ENCODE assay signal across 23 mouse cellular contexts in genomic region chrX:164952601-164953375, GRCm38 (mm10). TPM values are rescaled to one million over a fixed set of nuclear protein-coding genes. Genes with fewer than 3 reads are reported as not detected.
DNase-seq lines count a peak whose midpoint lies in the region; ATAC-seq lines count a peak whose summit lies in the region.
"Had no signal": no experiment of that assay in that cellular context is flagged by ENCODE, and none has a peak within 500 bp of the region (broad histone marks: within the 10 kb centered on the region; RNA-seq: fewer than 3 reads in every experiment).

No protein-coding gene starts in this region.

- H3K4me1 ChIP-seq in forebrain, embryonic 15.5 days, result no peaks in the 10 kb centered on the region
- H3K4me1 ChIP-seq in forebrain, embryonic 13.5 days, result no peaks in the 10 kb centered on the region
- no peaks in the 10 kb centered on the region for H3K4me1 ChIP-seq in heart, embryonic 14.5 days (ENCODE audit: control insufficient read depth in 2 of 2, insufficient read depth in 2 of 2, low read length in 2 of 2)
- H3K4me1 ChIP-seq: embryonic facial prominence, embryonic 10.5 days; hindbrain, embryonic 10.5 days; limb, embryonic 15.5 days had no signal

- H3K27ac ChIP-seq in forebrain, embryonic 15.5 days (replicated peaks), result peak overlapping the region; percentile 31; the same call in 1 of the 2 replicates
- no peak overlapping the region for H3K27ac ChIP-seq in forebrain, embryonic 13.5 days
- peak overlapping the region; percentile 19 to 53; a peak in 1 of 4 replicates for H3K27ac ChIP-seq in heart, embryonic 14.5 days (replicated peaks in 1 of 2; ENCODE audit: control insufficient read depth in 1 of 2, insufficient read depth in 1 of 2, low read depth in 2 of 2, low read length in 2 of 2)
- H3K27ac ChIP-seq: embryonic facial prominence, embryonic 10.5 days; hindbrain, embryonic 10.5 days; stomach, postnatal 0 days had no signal

- H3K36me3 ChIP-seq in forebrain, embryonic 15.5 days, result no peaks in the 10 kb centered on the region
- 0 out of 2 replicates have a peak, but pooled peaks cover 6% of the 10 kb centered on the region for H3K36me3 ChIP-seq in forebrain, embryonic 13.5 days (ENCODE audit: poor library complexity, severe bottlenecking)
- no peaks in the 10 kb centered on the region for H3K36me3 ChIP-seq in heart, embryonic 14.5 days (ENCODE audit: control insufficient read depth, insufficient read depth, low read length)
- H3K36me3 ChIP-seq: limb, embryonic 15.5 days had no signal

- no peak for ATAC-seq in forebrain, embryonic 15.5 days (replicated peaks)
- ATAC-seq in forebrain, embryonic 13.5 days, result no peak
- ATAC-seq in heart, embryonic 14.5 days (ENCODE audit: insufficient number of reproducible peaks, insufficient read depth, low FRiP score, low read depth), result no peak
- ATAC-seq in CD4-positive, CD25-positive, alpha-beta regulatory T cell, adult 4 months, result no peak
- ATAC-seq: liver, postnatal 0 days had no signal

- H3K27me3 ChIP-seq in forebrain, embryonic 15.5 days, result no peaks in the 10 kb centered on the region
- no peaks in the 10 kb centered on the region for H3K27me3 ChIP-seq in forebrain, embryonic 13.5 days
- H3K27me3 ChIP-seq in heart, embryonic 14.5 days (ENCODE audit: control insufficient read depth, insufficient read depth, low read length), result no peaks in the 10 kb centered on the region
- H3K27me3 ChIP-seq: CH12.LX; limb, embryonic 15.5 days had no signal

- DNase-seq in heart, adult 8-10 months (ENCODE audit: low spot score), result peak; percentile 55
- no peak for DNase-seq in heart, postnatal 4 days
- peak; percentile 6 for DNase-seq in MN1 (ENCODE audit: low spot score)
- DNase-seq in urinary bladder, postnatal 36 days (ENCODE audit: low spot score in 2 of 2), result no peak
- DNase-seq: adrenal gland, postnatal 36 days; cerebellum, postnatal 14 days; gastrocnemius, postnatal 10 days; liver, postnatal 0 days; midbrain, embryonic 14.5 days; right cerebral cortex, adult 18-20 months; thymus, postnatal 36 days had no signal

- no peaks in the 10 kb centered on the region for H3K9me3 ChIP-seq in forebrain, embryonic 15.5 days
- H3K9me3 ChIP-seq in forebrain, embryonic 13.5 days (replicated peaks), result no peaks in the 10 kb centered on the region
- no peaks in the 10 kb centered on the region for H3K9me3 ChIP-seq in heart, embryonic 14.5 days (ENCODE audit: control insufficient read depth, low read length)
- H3K9me3 ChIP-seq: embryonic facial prominence, embryonic 10.5 days; hindbrain, embryonic 10.5 days; limb, embryonic 15.5 days had no signal

- 72% methylated on average over 5 of the region's 5 CpGs for WGBS in forebrain, embryonic 15.5 days
- WGBS in forebrain, embryonic 13.5 days, result 80% methylated on average over 5 of the region's 5 CpGs
- WGBS in heart, embryonic 14.5 days, result 67% methylated on average over 5 of the region's 5 CpGs

- H3K4me3 ChIP-seq in forebrain, embryonic 15.5 days, result no peak overlapping the region
- no peak overlapping the region for H3K4me3 ChIP-seq in forebrain, embryonic 13.5 days
- no peak overlapping the region for H3K4me3 ChIP-seq in heart, embryonic 14.5 days (ENCODE audit: control insufficient read depth in 1 of 2, insufficient read depth in 1 of 2, low read depth in 1 of 2, low read length in 2 of 2)
- H3K4me3 ChIP-seq: embryonic facial prominence, embryonic 10.5 days; erythroblast, embryonic 14.5 days; hindbrain, embryonic 10.5 days; left cerebral cortex, adult 2 months; limb, embryonic 15.5 days had no signal

- no peak overlapping the region for H3K4me2 ChIP-seq in forebrain, embryonic 15.5 days (replicated peaks)
- H3K4me2 ChIP-seq in forebrain, embryonic 13.5 days, result no peak overlapping the region
- no peak overlapping the region for H3K4me2 ChIP-seq in heart, embryonic 14.5 days (ENCODE audit: low read length)
- H3K4me2 ChIP-seq: limb, embryonic 15.5 days had no signal

- no peak overlapping the region for H3K9ac ChIP-seq in forebrain, embryonic 15.5 days (replicated peaks)
- H3K9ac ChIP-seq in forebrain, embryonic 13.5 days, result no peak overlapping the region
- H3K9ac ChIP-seq in heart, embryonic 14.5 days (ENCODE audit: low read length), result no peak overlapping the region
- H3K9ac ChIP-seq: limb, embryonic 15.5 days; liver, postnatal 0 days had no signal

RNA-seq across cellular contexts. Expression of gene Mospd2, which starts 27.4 kb away (rescaled TPM):
- polyA plus RNA-seq in forebrain, embryonic 15.5 days (2015; fragmentation: Nextera tagmentation; extraction: Ambion mirVana), result 15.4 and 15.8 TPM in 2 replicates
- 15.1 and 15.6 TPM in 2 replicates for polyA plus RNA-seq in forebrain, embryonic 13.5 days (2015; fragmentation: Nextera tagmentation; extraction: Ambion mirVana)
- 10 to 100 TPM in 2 of 4 experiments, 1 to 10 TPM in 2; 9.6 to 13.1 (median 10.4) TPM for total RNA-seq in heart, adult 8-10 months (2022)
- 10 to 100 TPM; 15.0 to 16.6 TPM for total RNA-seq in heart, postnatal 4 days (2021)
- polyA plus RNA-seq in heart, embryonic 14.5 days (2014; fragmentation: Nextera tagmentation; extraction: Ambion mirVana), result 11.5 and 12.8 TPM in 2 replicates
- 10 to 100 TPM; 14.6 to 14.8 TPM for polyA plus RNA-seq in CD4-positive, CD25-positive, alpha-beta regulatory T cell, adult 4 months (2017; shearing (Covaris generic))

RNA-seq across cellular contexts. Expression of gene Fancb, which starts 27.6 kb away (rescaled TPM):
- polyA plus RNA-seq in forebrain, embryonic 15.5 days (2015; fragmentation: Nextera tagmentation; extraction: Ambion mirVana), result 4.1 and 4.8 TPM in 2 replicates
- 7.2 and 7.7 TPM in 2 replicates for polyA plus RNA-seq in forebrain, embryonic 13.5 days (2015; fragmentation: Nextera tagmentation; extraction: Ambion mirVana)
- under 1 TPM; 0.53 to 0.84 (median 0.72) TPM for total RNA-seq in heart, adult 8-10 months (2022)
- 1 to 10 TPM; 2.1 to 2.5 TPM for total RNA-seq in heart, postnatal 4 days (2021)
- 5.2 and 5.8 TPM in 2 replicates for polyA plus RNA-seq in heart, embryonic 14.5 days (2014; fragmentation: Nextera tagmentation; extraction: Ambion mirVana)
- polyA plus RNA-seq in CD4-positive, CD25-positive, alpha-beta regulatory T cell, adult 4 months (2017; shearing (Covaris generic)), result 1 to 10 TPM; 2.7 to 3.8 TPM

RNA-seq across cellular contexts. Expression of gene Gm17604, which starts 51.8 kb away (rescaled TPM):
- not detected in 2 replicates for polyA plus RNA-seq in forebrain, embryonic 15.5 days (2015; fragmentation: Nextera tagmentation; extraction: Ambion mirVana)
- not detected in 2 replicates for polyA plus RNA-seq in forebrain, embryonic 13.5 days (2015; fragmentation: Nextera tagmentation; extraction: Ambion mirVana)
- not detected for total RNA-seq in heart, adult 8-10 months (2022)
- total RNA-seq in heart, postnatal 4 days (2021), result not detected
- not detected in 2 replicates for polyA plus RNA-seq in heart, embryonic 14.5 days (2014; fragmentation: Nextera tagmentation; extraction: Ambion mirVana)
- not detected for polyA plus RNA-seq in CD4-positive, CD25-positive, alpha-beta regulatory T cell, adult 4 months (2017; shearing (Covaris generic))
- total RNA-seq: adrenal gland, postnatal 36 days; CH12.LX; gastrocnemius, postnatal 10 days; left cerebral cortex, adult 2 months had no signal
- polyA plus RNA-seq: embryonic facial prominence, embryonic 10.5 days; erythroblast, embryonic 14.5 days; hindbrain, embryonic 10.5 days; intestine, embryonic 14.5 days; limb, embryonic 15.5 days; liver, postnatal 0 days; midbrain, embryonic 14.5 days; stomach, postnatal 0 days had no signal

Comparison
In these comparisons a context has a peak if more than half of its experiments do, and no peak if none do; other contexts are left out.
1. DNase-seq: peak in heart, adult 8-10 months (single experiment) and MN1 (single experiment); none in heart, postnatal 4 days (single experiment) and urinary bladder, postnatal 36 days (0 of 2).